ENCODE assay signal across 9 mouse cellular contexts in genomic region chr15:93591831-93592321, GRCm38 (mm10). TPM values are rescaled to one million over a fixed set of nuclear protein-coding genes. Genes with fewer than 3 reads are reported as not detected.
DNase-seq lines count a peak whose midpoint lies in the region; ATAC-seq lines count a peak whose summit lies in the region.
"Had no signal": no experiment of that assay in that cellular context is flagged by ENCODE, and none has a peak within 500 bp of the region (broad histone marks: within the 10 kb centered on the region; RNA-seq: fewer than 3 reads in every experiment).

No protein-coding gene starts in this region.

- 2% methylated on average over 12 of the region's 12 CpGs for WGBS in forebrain, embryonic 13.5 days
- WGBS in hindbrain, embryonic 15.5 days, result 4% methylated on average over 12 of the region's 12 CpGs
- 18% methylated on average over 12 of the region's 12 CpGs for WGBS in liver, embryonic 13.5 days (ENCODE audit: insufficient replicate concordance)
- WGBS in neural tube, embryonic 12.5 days, result 3% methylated on average over 12 of the region's 12 CpGs

- no peaks in the 10 kb centered on the region for H3K9me3 ChIP-seq in forebrain, embryonic 13.5 days (replicated peaks)
- H3K9me3 ChIP-seq in hindbrain, embryonic 15.5 days, result no peaks in the 10 kb centered on the region
- no peaks in the 10 kb centered on the region for H3K9me3 ChIP-seq in liver, embryonic 13.5 days (replicated peaks)
- H3K9me3 ChIP-seq in neural tube, embryonic 12.5 days, result no peaks in the 10 kb centered on the region

- DNase-seq in cerebellum, adult 18-20 months, result peak; percentile 19 to 38
- DNase-seq in cerebellum, adult 11 months, result no peak
- peak; percentile 82 for DNase-seq in adrenal gland, adult 2 months
- DNase-seq in liver, embryonic 13.5 days, result no peak
- no peak for DNase-seq in spleen, postnatal 14 days (ENCODE audit: low spot score in 2 of 2)

- H3K4me3 ChIP-seq in forebrain, embryonic 13.5 days, result peak overlapping the region; percentile 27
- H3K4me3 ChIP-seq in hindbrain, embryonic 15.5 days, result peak overlapping the region; percentile 38
- H3K4me3 ChIP-seq in liver, embryonic 13.5 days (replicated peaks), result peak overlapping the region; percentile 18; the same call in 1 of the 2 replicates
- peak overlapping the region; percentile 19 for H3K4me3 ChIP-seq in neural tube, embryonic 12.5 days
- H3K4me3 ChIP-seq: erythroblast, embryonic 14.5 days had no signal

- H3K27ac ChIP-seq in forebrain, embryonic 13.5 days, result no peak overlapping the region
- peak overlapping the region; percentile 28; the same call in 1 of the 2 replicates for H3K27ac ChIP-seq in hindbrain, embryonic 15.5 days (replicated peaks)
- H3K27ac ChIP-seq in liver, embryonic 13.5 days, result peak overlapping the region; percentile 58; the same call in 1 of the 2 replicates
- no peak overlapping the region for H3K27ac ChIP-seq in neural tube, embryonic 12.5 days

- 0 out of 2 replicates have a peak overlapping the region, but pooled peaks have one; percentile 40 for H3K9ac ChIP-seq in forebrain, embryonic 13.5 days
- H3K9ac ChIP-seq in hindbrain, embryonic 15.5 days, result peak overlapping the region; percentile 45
- peak overlapping the region; percentile 26; the same call in 1 of the 2 replicates for H3K9ac ChIP-seq in liver, embryonic 13.5 days
- H3K9ac ChIP-seq in neural tube, embryonic 12.5 days, result no peak overlapping the region

- H3K36me3 ChIP-seq in forebrain, embryonic 13.5 days (ENCODE audit: poor library complexity, severe bottlenecking), result no peaks in the 10 kb centered on the region
- H3K36me3 ChIP-seq in hindbrain, embryonic 15.5 days, result no peaks in the 10 kb centered on the region
- H3K36me3 ChIP-seq in liver, embryonic 13.5 days, result no peaks in the 10 kb centered on the region
- H3K36me3 ChIP-seq in neural tube, embryonic 12.5 days, result no peaks in the 10 kb centered on the region

- peak overlapping the region; percentile 57 for H3K4me2 ChIP-seq in forebrain, embryonic 13.5 days
- H3K4me2 ChIP-seq in hindbrain, embryonic 15.5 days, result peak overlapping the region; percentile 89
- H3K4me2 ChIP-seq in liver, embryonic 13.5 days, result peak overlapping the region; percentile 50
- peak overlapping the region; percentile 56 for H3K4me2 ChIP-seq in neural tube, embryonic 12.5 days (replicated peaks)

- H3K27me3 ChIP-seq in forebrain, embryonic 13.5 days, result peaks cover 4% of the 10 kb centered on the region; the same call in 1 of the 2 replicates
- no peaks in the 10 kb centered on the region for H3K27me3 ChIP-seq in hindbrain, embryonic 15.5 days
- H3K27me3 ChIP-seq in liver, embryonic 13.5 days, result no peaks in the 10 kb centered on the region
- no peaks in the 10 kb centered on the region for H3K27me3 ChIP-seq in neural tube, embryonic 12.5 days (replicated peaks)

- H3K4me1 ChIP-seq in forebrain, embryonic 13.5 days, result peaks cover 21% of the 10 kb centered on the region; the same call in 1 of the 2 replicates
- H3K4me1 ChIP-seq in hindbrain, embryonic 15.5 days (replicated peaks), result peaks cover 45% of the 10 kb centered on the region
- H3K4me1 ChIP-seq in liver, embryonic 13.5 days (replicated peaks), result peaks cover 58% of the 10 kb centered on the region
- H3K4me1 ChIP-seq in neural tube, embryonic 12.5 days, result peaks cover 22% of the 10 kb centered on the region

- ATAC-seq in forebrain, embryonic 13.5 days, result no peak
- no peak for ATAC-seq in hindbrain, embryonic 15.5 days (ENCODE audit: low FRiP score, low read depth)
- peak; percentile 41 for ATAC-seq in liver, embryonic 13.5 days (ENCODE audit: low read depth)
- ATAC-seq in neural tube, embryonic 12.5 days (ENCODE audit: low FRiP score, low read depth), result no peak

RNA-seq across cellular contexts. Expression of gene Prickle1, which starts 3.8 kb away (rescaled TPM):
- 10 to 100 TPM; 15.7 to 19.4 TPM for total RNA-seq in adrenal gland, adult 2 months (2021)
- polyA plus RNA-seq in adrenal gland, adult 2 months (2012; rRNA removed), result 6.0 and 8.6 TPM in 2 replicates
- polyA plus RNA-seq in forebrain, embryonic 13.5 days (2015; fragmentation: Nextera tagmentation; extraction: Ambion mirVana), result 5.6 and 6.9 TPM in 2 replicates
- 19.2 and 21.1 TPM in 2 replicates for polyA plus RNA-seq in hindbrain, embryonic 15.5 days (2015; fragmentation: Nextera tagmentation; extraction: Ambion mirVana)
- polyA plus RNA-seq in liver, embryonic 13.5 days (2015; fragmentation: Nextera tagmentation; extraction: Ambion mirVana), result 4.2 and 5.6 TPM in 2 replicates
- 19.2 and 19.5 TPM in 2 replicates for polyA plus RNA-seq in neural tube, embryonic 12.5 days (2016; fragmentation: Nextera tagmentation; extraction: Ambion mirVana)

Comparison
In these comparisons a context has a peak if more than half of its experiments do, and no peak if none do; other contexts are left out.
1. DNase-seq: peak in cerebellum, adult 18-20 months (2 of 2) and adrenal gland, adult 2 months (single experiment); none in cerebellum, adult 11 months (single experiment), liver, embryonic 13.5 days (single experiment) and spleen, postnatal 14 days (0 of 2).
2. H3K27ac ChIP-seq: peak in hindbrain, embryonic 15.5 days (single experiment) and liver, embryonic 13.5 days (single experiment); none in forebrain, embryonic 13.5 days (single experiment) and neural tube, embryonic 12.5 days (single experiment).
3. Peak in every context shown above with its lines, with median percentiles within 50 percentile points of each other: H3K4me2 ChIP-seq and H3K4me3 ChIP-seq.